Mouse (Mus musculus) spleen, adult 2 months (tissue): Measurements from ENCODE around the gene Cfap299.

Source experiments
- CTCF ChIP-seq: fragments of 200-500 bp; IDR thresholded peaks from 2 replicates; pipeline ENCODE4 v1.5.1; 2011; ENCODE audit warnings: mild to moderate bottlenecking, inconsistent platforms; ENCODE audit not compliant: insufficient read depth, insufficient read length, insufficient replicate concordance; ENCODE audit errors: extremely low read depth
- POLR2A ChIP-seq: fragments of 200-500 bp; IDR thresholded peaks from 2 replicates; pipeline ENCODE4 v1.6.1; 2011; ENCODE audit warnings: low read depth, low read length, inconsistent platforms

DNA sequence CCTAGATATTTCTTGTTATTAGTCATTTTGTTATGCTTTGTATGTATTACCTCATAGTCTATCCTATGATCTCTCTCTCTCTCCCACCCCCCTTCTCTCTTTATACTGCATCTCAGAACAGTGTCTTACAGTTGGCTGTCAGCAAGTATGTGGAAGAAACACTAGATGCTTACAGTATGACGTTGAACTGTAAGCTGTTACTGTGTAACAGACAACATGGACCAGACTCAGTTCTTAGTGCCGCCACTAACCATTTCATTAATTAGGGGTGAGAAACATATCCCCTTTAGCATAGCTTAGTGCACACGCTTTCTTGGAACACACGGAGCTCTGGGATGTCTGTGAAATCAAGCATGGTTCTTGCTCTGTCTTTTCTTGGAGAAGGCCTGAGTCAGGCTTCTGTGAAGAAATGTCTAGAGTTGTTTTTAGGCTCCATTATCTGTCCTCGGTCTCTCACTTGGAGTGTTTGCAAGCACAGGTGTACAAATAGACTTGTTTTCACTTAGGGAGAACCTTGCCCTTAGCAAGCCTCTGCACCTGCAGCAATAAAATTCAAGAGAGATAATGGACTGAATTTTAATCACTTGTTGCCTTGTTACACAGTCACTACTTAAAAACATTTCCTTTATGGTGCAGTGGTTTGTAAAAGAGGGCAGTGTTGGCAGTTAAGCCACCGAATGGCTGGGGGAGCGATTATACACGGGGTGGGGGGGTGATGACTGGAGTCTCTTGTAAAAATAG is 47.1 kb downstream of the Cfap299 start:
- TF ChIP-seq CTCF = no peak
- TF ChIP-seq POLR2A = no peak
